Mouse (Mus musculus): ENCODE results near the gene Zfand4. TPM values are rescaled to one million over a fixed set of nuclear protein-coding genes. Genes with fewer than 3 reads are reported as not detected.

Zfand4 gene
- polyA plus RNA-seq, 1 experiment from 2014 or later: 3.2 TPM

GRCm38 (mm10) chr6:116374618-116375017 lies 110.6 kb downstream of the Zfand4 start:
- H3K4me2 ChIP-seq: no peak overlapping the region
- no peak overlapping the region for H3K4me3 ChIP-seq
- peaks cover 10% of the 10 kb centered on the region for H3K36me3 ChIP-seq
- peaks cover 21% of the 10 kb centered on the region for H3K4me1 ChIP-seq
- ATAC-seq (ENCODE audit: extremely low read depth, insufficient number of reproducible peaks, low FRiP score, low TSS enrichment): no peak
- H3K27me3 ChIP-seq (replicated peaks): no peaks in the 10 kb centered on the region
- no peak overlapping the region for H3K9ac ChIP-seq
- H3K27ac ChIP-seq (replicated peaks): no peak overlapping the region
- H3K9me3 ChIP-seq: no peaks in the 10 kb centered on the region

GRCm38 (mm10) chr6:116378892-116379291 lies 114.9 kb downstream of the Zfand4 start:
- Histone ChIP-seq H3K9ac (no peak overlapping the region), H3K36me3 (peaks cover 10% of the 10 kb centered on the region)
- WGBS: 67% methylated on average over 7 of the region's 7 CpGs

More at GRCm38 (mm10) chr6:116378892-116379291, 114.9 kb downstream of the Zfand4 start:
- peaks cover 14% of the 10 kb centered on the region for H3K4me1 ChIP-seq
- no peak overlapping the region for H3K4me2 ChIP-seq
- no peaks in the 10 kb centered on the region for H3K27me3 ChIP-seq (replicated peaks)
- H3K27ac ChIP-seq (replicated peaks): no peak overlapping the region
- no peak overlapping the region for H3K4me3 ChIP-seq
- no peak for ATAC-seq (ENCODE audit: extremely low read depth, insufficient number of reproducible peaks, low FRiP score, low TSS enrichment)
- no peaks in the 10 kb centered on the region for H3K9me3 ChIP-seq

Other genes starting within 250 kb of the Zfand4 start
- gene Tmcc1, start 70.7 kb upstream of the Zfand4 start, polyA plus RNA-seq (2015; fragmentation: Nextera tagmentation; extraction: Ambion mirVana): 10.5 and 12.2 TPM in 2 replicates
- gene Washc2, start 56.2 kb upstream of the Zfand4 start, polyA plus RNA-seq (2015; fragmentation: Nextera tagmentation; extraction: Ambion mirVana): 31.4 and 34.9 TPM in 2 replicates
- gene March8, start 73.8 kb downstream of the Zfand4 start, polyA plus RNA-seq (2015; fragmentation: Nextera tagmentation; extraction: Ambion mirVana): 22.6 and 25.0 TPM in 2 replicates
- 2.6 and 2.9 TPM in 2 replicates for gene Alox5, start 197.0 kb downstream of the Zfand4 start, polyA plus RNA-seq (2015; fragmentation: Nextera tagmentation; extraction: Ambion mirVana)
- not detected in 2 replicates for gene Olfr211, start 224.9 kb downstream of the Zfand4 start, polyA plus RNA-seq (2015; fragmentation: Nextera tagmentation; extraction: Ambion mirVana)
- not detected in 2 replicates for gene Olfr212, start 242.3 kb downstream of the Zfand4 start, polyA plus RNA-seq (2015; fragmentation: Nextera tagmentation; extraction: Ambion mirVana)